Mouse (Mus musculus) spleen, postnatal 36 days (tissue): ENCODE measurements around the gene Gm3285.
A peak's percentile ranks its signal among the peaks of the same experiment; 100 is the strongest.

Source experiments
- DNase-seq, 2 experiments: peaks; one replicate each; pipeline ENCODE4 v3.0.0; 2022; ENCODE audit warnings: low spot score in 2 of 2, mixed read lengths in 1 of 2

The Gm3285 gene

GRCm38 (mm10) chr10:77861675-77862074, at the start of gene Gm3285:
Gene Gm3285 (plus strand): TSS chr10:77861975.
- DNase-seq = no peak

- no peak for DNase-seq
These were observed 47.4 kb upstream of the Gm3285 start, which contains the start of gene Gm2696 for GRCm38 (mm10) chr10:77814382-77814781. Gene Gm2696 (plus strand): TSS chr10:77814682.

GRCm38 (mm10) chr10:77815514-77815913, 46.3 kb upstream of the Gm3285 start:
- DNase-seq = peak in 1 of 2 experiments; percentile 4

- no peak for DNase-seq
These were observed 43.3 kb upstream of the Gm3285 start for GRCm38 (mm10) chr10:77818523-77818922.

GRCm38 (mm10) chr10:77819203-77819602, 42.6 kb upstream of the Gm3285 start:
- DNase-seq = no peak

GRCm38 (mm10) chr10:77826951-77827350, 34.8 kb upstream of the Gm3285 start, which contains the start of gene Krtap10-4:
Gene Krtap10-4 (minus strand): TSS chr10:77827095.
- DNase-seq = no peak

GRCm38 (mm10) chr10:77835647-77836046, 26.1 kb upstream of the Gm3285 start, which contains the start of gene Krtap10-10:
Gene Krtap10-10 (plus strand): TSS chr10:77835947.
- no peak for DNase-seq

- DNase-seq = no peak
These were observed 22.8 kb upstream of the Gm3285 start for GRCm38 (mm10) chr10:77839006-77839405.

- no peak for DNase-seq
These were observed 15.3 kb upstream of the Gm3285 start, which contains the start of gene Gm36176 for GRCm38 (mm10) chr10:77846503-77846902. Gene Gm36176 (plus strand): TSS chr10:77846803.

GRCm38 (mm10) chr10:77846961-77847360, 14.8 kb upstream of the Gm3285 start:
- DNase-seq = no peak

- no peak for DNase-seq
These were observed 14.2 kb upstream of the Gm3285 start for GRCm38 (mm10) chr10:77847538-77847937.

GRCm38 (mm10) chr10:77852559-77852958, 9.2 kb upstream of the Gm3285 start, which contains the start of gene Gm10318:
Gene Gm10318 (plus strand): TSS chr10:77852859.
- DNase-seq = no peak

GRCm38 (mm10) chr10:77864067-77864761, 2.4 kb downstream of the Gm3285 start:
- DNase-seq = peak; percentile 55 to 64

GRCm38 (mm10) chr10:77864762-77865143, 3.0 kb downstream of the Gm3285 start:
- no peak for DNase-seq

- DNase-seq = no peak
These were observed 5.8 kb downstream of the Gm3285 start for GRCm38 (mm10) chr10:77867546-77867945.

GRCm38 (mm10) chr10:77869651-77870050, 7.9 kb downstream of the Gm3285 start:
- no peak for DNase-seq

GRCm38 (mm10) chr10:77878985-77879384, 17.2 kb downstream of the Gm3285 start:
- DNase-seq = no peak

- DNase-seq = peak; percentile 13 to 17
These were observed 18.5 kb downstream of the Gm3285 start for GRCm38 (mm10) chr10:77880305-77880704.

GRCm38 (mm10) chr10:77882553-77882952, 20.8 kb downstream of the Gm3285 start:
- DNase-seq = no peak

- DNase-seq = no peak
These were observed 24.4 kb downstream of the Gm3285 start for GRCm38 (mm10) chr10:77886007-77886747.

- peak; percentile 31 to 32 for DNase-seq
These were observed 29.3 kb downstream of the Gm3285 start for GRCm38 (mm10) chr10:77890987-77891565.

- no peak for DNase-seq
These were observed 33.8 kb downstream of the Gm3285 start for GRCm38 (mm10) chr10:77895562-77895961.
